Mouse (Mus musculus) stomach, embryonic 15.5 days (tissue): ENCODE measurements around the gene Klc2. TPM values are rescaled to one million over a fixed set of nuclear protein-coding genes. Genes with fewer than 3 reads are reported as not detected.

ENCODE experiments used
- ATAC-seq: fragments of 200-750 bp; cut with Nextera tagmentation; 2 replicates; pipeline ENCODE4 v1.8.0; 2017; ENCODE audit warnings: low read depth, moderate number of reproducible peaks, moderate TSS enrichment; ENCODE audit not compliant: insufficient read depth, low FRiP score
- H3K27ac ChIP-seq: fragments of 300-500 bp; sonication (generic); 2 replicates; pipeline ENCODE4 v1.5.1; 2015; ENCODE audit warnings: mild to moderate bottlenecking, inconsistent platforms
- H3K27me3 ChIP-seq: fragments of 300-500 bp; sonication (generic); replicated peaks from 2 replicates; pipeline ENCODE4 v1.6.1; 2015; ENCODE audit warnings: inconsistent platforms
- H3K36me3 ChIP-seq: fragments of 300-500 bp; sonication (generic); 2 replicates; pipeline ENCODE4 v1.6.1; 2015; ENCODE audit warnings: inconsistent platforms
- H3K4me1 ChIP-seq: fragments of 300-500 bp; sonication (generic); 2 replicates; pipeline ENCODE4 v1.6.1; 2015; ENCODE audit warnings: inconsistent platforms
- H3K4me2 ChIP-seq: fragments of 300-500 bp; sonication (generic); 2 replicates; pipeline ENCODE4 v1.6.1; 2015; ENCODE audit warnings: mild to moderate bottlenecking, inconsistent platforms
- H3K4me3 ChIP-seq: fragments of 300-500 bp; sonication (generic); replicated peaks from 2 replicates; pipeline ENCODE4 v1.5.1; 2015; ENCODE audit warnings: inconsistent platforms
- H3K9ac ChIP-seq: fragments of 300-500 bp; sonication (generic); 2 replicates; pipeline ENCODE4 v1.6.1; 2015; ENCODE audit warnings: inconsistent platforms
- H3K9me3 ChIP-seq: fragments of 300-500 bp; sonication (generic); 2 replicates; pipeline ENCODE4 v1.6.1; 2016; ENCODE audit warnings: inconsistent platforms
- WGBS: fragments of 180-500 bp; shearing (Covaris S2); methylation state at CpG from one replicate; pipeline ENCODE4 v1.1.7; 2015; 5-methylcytosine and 5-hydroxymethylcytosine counted together
- polyA plus RNA-seq: library from polyadenylated mRNA; unstranded; fragments of >200 nt; fragmentation: Nextera tagmentation; extraction: Ambion mirVana; gene quantifications from 2 replicates; pipeline ENCODE4 v1.2.1, GENCODE M21; 2015

The Klc2 gene
- polyA plus RNA-seq, 1 experiment from 2014 or later = 18.0 TPM

GRCm38 (mm10) chr19:5084834-5085144 is 33.6 kb downstream of the Klc2 start:
- no peaks in the 10 kb centered on the region for H3K9me3 ChIP-seq
- no peak overlapping the region for H3K27ac ChIP-seq
- ATAC-seq = no peak
- peak overlapping the region; percentile 86 for H3K4me2 ChIP-seq
- H3K27me3 ChIP-seq = peaks cover 64% of the 10 kb centered on the region
- H3K9ac ChIP-seq = no peak overlapping the region
- WGBS = 1% methylated on average over 15 of the region's 15 CpGs
- H3K36me3 ChIP-seq = no peaks in the 10 kb centered on the region
- peak overlapping the region; percentile 51 for H3K4me3 ChIP-seq
- H3K4me1 ChIP-seq = peaks cover 22% of the 10 kb centered on the region

- Histone ChIP-seq H3K27me3 (peaks cover 65% of the 10 kb centered on the region), H3K9ac (no peak overlapping the region), H3K27ac (no peak overlapping the region), H3K4me3 (peak overlapping the region; percentile 51), H3K4me1 (peaks cover 18% of the 10 kb centered on the region), H3K9me3 (no peaks in the 10 kb centered on the region), H3K36me3 (no peaks in the 10 kb centered on the region), H3K4me2 (peak overlapping the region; percentile 86; the same call in 1 of the 2 replicates)
- WGBS = 74% methylated on average over 3 of the region's 3 CpGs
- ATAC-seq = no peak
Observed at GRCm38 (mm10) chr19:5083961-5084833, 34.2 kb downstream of the Klc2 start.

GRCm38 (mm10) chr19:5082596-5082995 is 35.8 kb downstream of the Klc2 start:
- no peak overlapping the region for H3K4me2 ChIP-seq
- 66% methylated on average over 24 of the region's 24 CpGs for WGBS
- no peak overlapping the region for H3K9ac ChIP-seq
- no peak overlapping the region for H3K27ac ChIP-seq
- peaks cover 14% of the 10 kb centered on the region for H3K4me1 ChIP-seq
- H3K27me3 ChIP-seq = peaks cover 65% of the 10 kb centered on the region
- ATAC-seq = no peak
- H3K36me3 ChIP-seq = no peaks in the 10 kb centered on the region
- no peak overlapping the region for H3K4me3 ChIP-seq
- H3K9me3 ChIP-seq = no peaks in the 10 kb centered on the region

- Histone ChIP-seq H3K9me3 (no peaks in the 10 kb centered on the region), H3K27ac (no peak overlapping the region), H3K36me3 (no peaks in the 10 kb centered on the region), H3K27me3 (peaks cover 65% of the 10 kb centered on the region), H3K4me3 (no peak overlapping the region), H3K4me2 (no peak overlapping the region), H3K4me1 (peaks cover 10% of the 10 kb centered on the region), H3K9ac (no peak overlapping the region)
- no peak for ATAC-seq
- 59% methylated on average over 18 of the region's 18 CpGs for WGBS
Observed at GRCm38 (mm10) chr19:5082005-5082404, 36.4 kb downstream of the Klc2 start.

- H3K9me3 ChIP-seq = no peaks in the 10 kb centered on the region
- no peak overlapping the region for H3K4me2 ChIP-seq
- no peak overlapping the region for H3K9ac ChIP-seq
- no peak for ATAC-seq
- peaks cover 41% of the 10 kb centered on the region for H3K27me3 ChIP-seq
- no peak overlapping the region for H3K4me3 ChIP-seq
- WGBS = 92% methylated on average over 1 of the region's 1 CpGs
- H3K36me3 ChIP-seq = no peaks in the 10 kb centered on the region
- H3K27ac ChIP-seq = no peak overlapping the region
- no peaks in the 10 kb centered on the region for H3K4me1 ChIP-seq
Observed at GRCm38 (mm10) chr19:5079279-5079678, 39.1 kb downstream of the Klc2 start.

GRCm38 (mm10) chr19:5073518-5073917 is 44.8 kb downstream of the Klc2 start:
- Histone ChIP-seq H3K36me3 (no peaks in the 10 kb centered on the region), H3K9ac (no peak overlapping the region), H3K9me3 (no peaks in the 10 kb centered on the region), H3K4me3 (no peak overlapping the region; the same call in 1 of the 2 replicates), H3K27ac (no peak overlapping the region), H3K4me2 (peak overlapping the region; percentile 79; the same call in 1 of the 2 replicates), H3K27me3 (peaks cover 5% of the 10 kb centered on the region; the same call in 1 of the 2 replicates), H3K4me1 (peaks cover 35% of the 10 kb centered on the region)
- no peak for ATAC-seq
- 25% methylated on average over 5 of the region's 5 CpGs for WGBS

GRCm38 (mm10) chr19:5073028-5073427 is 45.3 kb downstream of the Klc2 start:
- no peaks in the 10 kb centered on the region for H3K36me3 ChIP-seq
- H3K4me1 ChIP-seq = peaks cover 38% of the 10 kb centered on the region
- no peaks in the 10 kb centered on the region for H3K9me3 ChIP-seq
- ATAC-seq = no peak
- H3K4me2 ChIP-seq = peak overlapping the region; percentile 79
- WGBS = under 1% methylated on average over 15 of the region's 15 CpGs
- H3K27me3 ChIP-seq = peaks cover 5% of the 10 kb centered on the region; the same call in 1 of the 2 replicates
- no peak overlapping the region for H3K9ac ChIP-seq
- H3K27ac ChIP-seq = peak overlapping the region; percentile 92; the same call in 1 of the 2 replicates
- H3K4me3 ChIP-seq = peak overlapping the region; percentile 58

GRCm38 (mm10) chr19:5072389-5073019 is 45.9 kb downstream of the Klc2 start:
- Histone ChIP-seq H3K9ac (0 out of 2 replicates have a peak overlapping the region, but pooled peaks have one; percentile 16), H3K4me3 (peak overlapping the region; percentile 58), H3K9me3 (no peaks in the 10 kb centered on the region), H3K27me3 (peaks cover 5% of the 10 kb centered on the region; the same call in 1 of the 2 replicates), H3K4me1 (peaks cover 39% of the 10 kb centered on the region), H3K36me3 (no peaks in the 10 kb centered on the region), H3K27ac (peak overlapping the region; percentile 92), H3K4me2 (peak overlapping the region; percentile 79)
- peak; percentile 4; the same call in 1 of the 2 replicates for ATAC-seq
- 3% methylated on average over 20 of the region's 20 CpGs for WGBS

- Histone ChIP-seq H3K36me3 (no peaks in the 10 kb centered on the region), H3K4me2 (peak overlapping the region; percentile 79), H3K9ac (peak overlapping the region; percentile 29; the same call in 1 of the 2 replicates), H3K9me3 (no peaks in the 10 kb centered on the region), H3K27me3 (peaks cover 5% of the 10 kb centered on the region; the same call in 1 of the 2 replicates), H3K4me1 (peaks cover 46% of the 10 kb centered on the region), H3K27ac (peak overlapping the region; percentile 92), H3K4me3 (peak overlapping the region; percentile 58)
- WGBS = under 1% methylated on average over 40 of the region's 40 CpGs
- ATAC-seq = peak; percentile 83
Observed at GRCm38 (mm10) chr19:5071545-5072369, 46.6 kb downstream of the Klc2 start.

- no peak for ATAC-seq
- H3K9ac ChIP-seq = peak overlapping the region; percentile 29; the same call in 1 of the 2 replicates
- peak overlapping the region; percentile 58 for H3K4me3 ChIP-seq
- H3K4me1 ChIP-seq = peaks cover 46% of the 10 kb centered on the region
- H3K36me3 ChIP-seq = no peaks in the 10 kb centered on the region
- H3K27ac ChIP-seq = peak overlapping the region; percentile 92
- peak overlapping the region; percentile 79 for H3K4me2 ChIP-seq
- 8% methylated on average over 11 of the region's 11 CpGs for WGBS
- H3K9me3 ChIP-seq = no peaks in the 10 kb centered on the region
- H3K27me3 ChIP-seq = peaks cover 5% of the 10 kb centered on the region; the same call in 1 of the 2 replicates
Observed at GRCm38 (mm10) chr19:5071077-5071476, 47.3 kb downstream of the Klc2 start.

GRCm38 (mm10) chr19:5069978-5070377 is 48.4 kb downstream of the Klc2 start:
- WGBS = 71% methylated on average over 7 of the region's 7 CpGs
- H3K27ac ChIP-seq = peak overlapping the region; percentile 92; the same call in 1 of the 2 replicates
- peak overlapping the region; percentile 79 for H3K4me2 ChIP-seq
- H3K9me3 ChIP-seq = no peaks in the 10 kb centered on the region
- peak overlapping the region; percentile 2; the same call in 1 of the 2 replicates for H3K9ac ChIP-seq
- peaks cover 5% of the 10 kb centered on the region; the same call in 1 of the 2 replicates for H3K27me3 ChIP-seq
- ATAC-seq = no peak
- no peaks in the 10 kb centered on the region for H3K36me3 ChIP-seq
- H3K4me1 ChIP-seq = peaks cover 53% of the 10 kb centered on the region
- peak overlapping the region; percentile 58 for H3K4me3 ChIP-seq
